Mouse (Mus musculus): ENCODE data around the gene Mpzl3. TPM values are rescaled to one million over a fixed set of nuclear protein-coding genes. Genes with fewer than 3 reads are reported as not detected.

Gene Mpzl3
- polyA plus RNA-seq, 1 experiment from 2014 or later, result 1.0 TPM

Other genes starting within 250 kb of the Mpzl3 start
- gene Kmt2a, start 173.9 kb upstream of the Mpzl3 start, polyA plus RNA-seq (2014; fragmentation: Nextera tagmentation; extraction: Ambion mirVana), result 6.8 and 9.7 TPM in 2 replicates
- 671 and 713 TPM in 2 replicates for gene Atp5l, start 134.4 kb upstream of the Mpzl3 start, polyA plus RNA-seq (2014; fragmentation: Nextera tagmentation; extraction: Ambion mirVana)
- 19.5 and 23.9 TPM in 2 replicates for gene Ube4a, start 89.6 kb upstream of the Mpzl3 start, polyA plus RNA-seq (2014; fragmentation: Nextera tagmentation; extraction: Ambion mirVana)
- 0.23 and 0.55 TPM in 2 replicates for gene Cd3g, start 74.8 kb upstream of the Mpzl3 start, polyA plus RNA-seq (2014; fragmentation: Nextera tagmentation; extraction: Ambion mirVana)
- gene Cd3d, start 73.4 kb upstream of the Mpzl3 start, polyA plus RNA-seq (2014; fragmentation: Nextera tagmentation; extraction: Ambion mirVana), result not detected in 2 replicates
- not detected in 2 replicates for gene Cd3e, start 45.6 kb upstream of the Mpzl3 start, polyA plus RNA-seq (2014; fragmentation: Nextera tagmentation; extraction: Ambion mirVana)
- 6.4 and 6.5 TPM in 2 replicates for gene Mpzl2, start 15.4 kb upstream of the Mpzl3 start, polyA plus RNA-seq (2014; fragmentation: Nextera tagmentation; extraction: Ambion mirVana)
- 0.16 and 0.18 TPM in 2 replicates for gene Jaml, start 24.0 kb downstream of the Mpzl3 start, polyA plus RNA-seq (2014; fragmentation: Nextera tagmentation; extraction: Ambion mirVana)
- 1.9 and 2.3 TPM in 2 replicates for gene Scn2b, start 62.6 kb downstream of the Mpzl3 start, polyA plus RNA-seq (2014; fragmentation: Nextera tagmentation; extraction: Ambion mirVana)
- gene Scn4b, start 83.2 kb downstream of the Mpzl3 start, polyA plus RNA-seq (2014; fragmentation: Nextera tagmentation; extraction: Ambion mirVana), result 0.22 and 0.41 TPM in 2 replicates
- 0.15 TPM in 1 of 2 replicates, not detected in the other for gene BC049352, start 126.8 kb downstream of the Mpzl3 start, polyA plus RNA-seq (2014; fragmentation: Nextera tagmentation; extraction: Ambion mirVana)
- gene Tmprss4, start 148.9 kb downstream of the Mpzl3 start, polyA plus RNA-seq (2014; fragmentation: Nextera tagmentation; extraction: Ambion mirVana), result 0.17 TPM in 1 of 2 replicates, not detected in the other
- gene Il10ra, start 214.0 kb downstream of the Mpzl3 start, polyA plus RNA-seq (2014; fragmentation: Nextera tagmentation; extraction: Ambion mirVana), result 5.4 and 6.6 TPM in 2 replicates